In genomic region chr1:177489844-177490243, GRCm38 (mm10) we compare ENCODE assay signal across 1 mouse cellular context.
TF ChIP-seq lines count a peak whose summit lies in the region.

No protein-coding gene starts in this region.

TF ChIP-seq in MEL, 35 proteins besides CTCF, POLR2A, EP300 and RAD21 (continued from another document):
- TF ChIP-seq ZKSCAN1 (IDR thresholded peaks at IDR 0.05; ENCODE audit: low read depth, low read length) (no peak), USF2 (IDR thresholded peaks at IDR 0.05; ENCODE audit: borderline replicate concordance in 1 of 2, insufficient read depth in 1 of 2, low read depth in 1 of 2, low read length in 2 of 2) (no peak), MXI1 (IDR thresholded peaks at IDR 0.05; ENCODE audit: low read depth, low read length) (peak; percentile 65), USF1 (IDR thresholded peaks at IDR 0.05; ENCODE audit: low read depth, low read length) (no peak), ZNF384 (IDR thresholded peaks at IDR 0.05; ENCODE audit: low read depth, low read length) (peak; percentile 25; the same call in 1 of the 2 replicates), SMC3 (IDR thresholded peaks at IDR 0.05; ENCODE audit: low read depth, low read length) (no peak), MEF2A (IDR thresholded peaks at IDR 0.05; ENCODE audit: extremely low read depth, insufficient replicate concordance, low read depth, low read length, poor library complexity, severe bottlenecking) (no peak), ETS1 (IDR thresholded peaks at IDR 0.05; ENCODE audit: low read depth, low read length) (no peak), JUND (IDR thresholded peaks at IDR 0.05; ENCODE audit: low read depth, low read length) (no peak), ZMIZ1 (IDR thresholded peaks at IDR 0.05; ENCODE audit: low read depth, low read length) (no peak), HCFC1 (IDR thresholded peaks at IDR 0.05; ENCODE audit: low read depth, low read length) (no peak), TBP (IDR thresholded peaks at IDR 0.05; ENCODE audit: low read depth, low read length) (no peak), MAZ (IDR thresholded peaks at IDR 0.05; ENCODE audit: low read depth, low read length) (no peak), RCOR1 (IDR thresholded peaks at IDR 0.05; ENCODE audit: low read depth, low read length) (no peak), ELF1 (IDR thresholded peaks at IDR 0.05; ENCODE audit: low read depth, low read length) (no peak), NRF1 (IDR thresholded peaks at IDR 0.05; ENCODE audit: insufficient read depth, low read depth, low read length, poor library complexity, severe bottlenecking) (no peak), GATA1 (IDR thresholded peaks at IDR 0.05; ENCODE audit: low read depth, low read length) (no peak), CHD2 (IDR thresholded peaks at IDR 0.05; ENCODE audit: low read length) (no peak), CHD1 (IDR thresholded peaks at IDR 0.05; ENCODE audit: low read depth, low read length) (no peak), E2F4 (IDR thresholded peaks at IDR 0.05; ENCODE audit: borderline replicate concordance, low read depth, low read length) (no peak), KAT2A (conservative IDR thresholded peaks at IDR 0.05; ENCODE audit: low read depth, low read length) (no peak), UBTF (IDR thresholded peaks at IDR 0.05; ENCODE audit: borderline replicate concordance, insufficient read depth, low read depth, low read length) (no peak), MAFK (IDR thresholded peaks at IDR 0.05; ENCODE audit: borderline replicate concordance, low read depth, low read length) (no peak), GABPA (IDR thresholded peaks at IDR 0.05; ENCODE audit: low read depth, low read length) (no peak), POLR2AphosphoS2 (IDR thresholded peaks at IDR 0.05; ENCODE audit: low read length) (no peak), BHLHE40 (IDR thresholded peaks at IDR 0.05; ENCODE audit: borderline replicate concordance, low read depth, low read length) (no peak), ZC3H11A (IDR thresholded peaks at IDR 0.05; ENCODE audit: low read depth, low read length) (no peak)
